Mouse (Mus musculus) hindbrain, embryonic 13.5 days (tissue): Measurements from ENCODE around the gene Tnfsf15. TPM values are rescaled to one million over a fixed set of nuclear protein-coding genes. Genes with fewer than 3 reads are reported as not detected.

Source experiments
- ATAC-seq: fragments of 200-750 bp; cut with Nextera tagmentation; 2 replicates; pipeline ENCODE4 v1.8.0; 2017; ENCODE audit warnings: moderate TSS enrichment; ENCODE audit not compliant: low FRiP score
- H3K27ac ChIP-seq: fragments of 300-500 bp; sonication (generic); 2 replicates; pipeline ENCODE4 v1.5.1; 2015; ENCODE audit warnings: inconsistent platforms, mild to moderate bottlenecking, moderate library complexity
- H3K27me3 ChIP-seq: fragments of 300-500 bp; sonication (generic); 2 replicates; pipeline ENCODE4 v1.6.1; 2015; ENCODE audit warnings: mild to moderate bottlenecking, inconsistent platforms
- H3K36me3 ChIP-seq: fragments of 300-500 bp; sonication (generic); 2 replicates; pipeline ENCODE4 v1.6.1; 2015; ENCODE audit warnings: mild to moderate bottlenecking, inconsistent platforms
- H3K4me1 ChIP-seq: fragments of 300-500 bp; sonication (generic); replicated peaks from 2 replicates; pipeline ENCODE4 v1.6.1; 2015; ENCODE audit warnings: inconsistent platforms
- H3K4me2 ChIP-seq: fragments of 300-500 bp; sonication (generic); 2 replicates; pipeline ENCODE4 v1.6.1; 2015; ENCODE audit warnings: inconsistent platforms, mild to moderate bottlenecking, moderate library complexity
- H3K4me3 ChIP-seq: fragments of 300-500 bp; sonication (generic); 2 replicates; pipeline ENCODE4 v1.5.1; 2015; ENCODE audit warnings: mild to moderate bottlenecking, inconsistent platforms
- H3K9ac ChIP-seq: fragments of 300-500 bp; sonication (generic); 2 replicates; pipeline ENCODE4 v1.6.1; 2015; ENCODE audit warnings: mild to moderate bottlenecking, inconsistent platforms
- H3K9me3 ChIP-seq: fragments of 300-500 bp; sonication (generic); 2 replicates; pipeline ENCODE4 v1.6.1; 2016; ENCODE audit warnings: inconsistent platforms
- WGBS: fragments of 180-500 bp; shearing (Covaris S2); methylation state at CpG from one replicate; pipeline ENCODE4 v1.1.7; 2015; 5-methylcytosine and 5-hydroxymethylcytosine counted together
- polyA plus RNA-seq: library from polyadenylated mRNA; unstranded; fragments of >200 nt; fragmentation: Nextera tagmentation; extraction: Ambion mirVana; gene quantifications from 2 replicates; pipeline ENCODE4 v1.2.1, GENCODE M21; 2015

The Tnfsf15 gene
- polyA plus RNA-seq, 1 experiment from 2014 or later, result not detected

DNA sequence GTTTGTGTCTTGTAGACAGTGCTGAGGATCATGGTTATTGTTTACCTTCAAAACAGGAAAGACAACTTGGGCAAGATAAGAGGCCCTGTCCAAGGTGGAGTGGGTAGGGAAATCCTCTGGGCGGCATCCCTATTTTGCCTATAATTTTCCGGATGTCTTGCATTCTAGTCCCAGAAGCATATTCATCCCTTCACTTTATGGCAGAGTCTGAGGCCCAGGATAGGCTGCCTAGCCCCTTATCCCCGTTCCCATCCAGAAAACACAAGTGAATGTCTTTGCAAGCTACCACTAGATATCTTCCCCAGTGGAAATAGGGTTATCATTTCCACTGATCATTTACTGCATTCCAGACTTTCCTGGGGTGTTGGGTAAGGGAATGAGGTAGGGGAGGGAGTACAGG, 4.9 kb downstream of the Tnfsf15 start:
- H3K36me3 ChIP-seq, result no peaks in the 10 kb centered on the region
- peaks cover 5% of the 10 kb centered on the region; the same call in 1 of the 2 replicates for H3K4me1 ChIP-seq
- no peaks in the 10 kb centered on the region for H3K27me3 ChIP-seq
- H3K27ac ChIP-seq, result no peak overlapping the region
- H3K9me3 ChIP-seq, result no peaks in the 10 kb centered on the region
- H3K9ac ChIP-seq, result no peak overlapping the region
- no peak overlapping the region for H3K4me3 ChIP-seq
- WGBS, result 90% methylated on average over 3 of the region's 3 CpGs
- no peak for ATAC-seq
- H3K4me2 ChIP-seq, result no peak overlapping the region

DNA sequence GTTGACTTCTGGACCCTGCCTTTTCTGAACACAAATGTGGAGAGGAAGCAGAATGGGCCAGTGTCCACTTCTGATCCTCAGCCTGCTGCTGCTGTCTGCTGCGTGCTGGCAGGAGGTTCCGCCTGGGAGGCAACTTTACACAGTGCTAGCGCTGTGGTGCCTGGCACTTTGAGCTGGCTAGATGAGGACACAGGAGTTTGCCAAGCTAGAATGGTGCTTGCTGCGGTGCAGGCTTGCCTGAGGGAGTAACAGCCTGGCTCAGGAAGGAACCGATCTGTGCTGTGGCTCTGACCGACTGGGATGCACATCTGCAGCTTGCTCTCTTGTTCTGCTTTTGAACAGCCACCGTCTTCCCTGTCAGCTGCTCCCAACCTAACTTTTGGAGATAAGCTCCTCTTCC, 5.4 kb downstream of the Tnfsf15 start:
- H3K27me3 ChIP-seq, result no peaks in the 10 kb centered on the region
- ATAC-seq, result no peak
- no peak overlapping the region for H3K4me2 ChIP-seq
- H3K36me3 ChIP-seq, result no peaks in the 10 kb centered on the region
- H3K9me3 ChIP-seq, result no peaks in the 10 kb centered on the region
- H3K4me1 ChIP-seq, result 0 out of 2 replicates have a peak, but pooled peaks cover under 1% of the 10 kb centered on the region
- H3K4me3 ChIP-seq, result no peak overlapping the region
- H3K27ac ChIP-seq, result no peak overlapping the region
- H3K9ac ChIP-seq, result no peak overlapping the region
- 69% methylated on average over 7 of the region's 7 CpGs for WGBS

DNA sequence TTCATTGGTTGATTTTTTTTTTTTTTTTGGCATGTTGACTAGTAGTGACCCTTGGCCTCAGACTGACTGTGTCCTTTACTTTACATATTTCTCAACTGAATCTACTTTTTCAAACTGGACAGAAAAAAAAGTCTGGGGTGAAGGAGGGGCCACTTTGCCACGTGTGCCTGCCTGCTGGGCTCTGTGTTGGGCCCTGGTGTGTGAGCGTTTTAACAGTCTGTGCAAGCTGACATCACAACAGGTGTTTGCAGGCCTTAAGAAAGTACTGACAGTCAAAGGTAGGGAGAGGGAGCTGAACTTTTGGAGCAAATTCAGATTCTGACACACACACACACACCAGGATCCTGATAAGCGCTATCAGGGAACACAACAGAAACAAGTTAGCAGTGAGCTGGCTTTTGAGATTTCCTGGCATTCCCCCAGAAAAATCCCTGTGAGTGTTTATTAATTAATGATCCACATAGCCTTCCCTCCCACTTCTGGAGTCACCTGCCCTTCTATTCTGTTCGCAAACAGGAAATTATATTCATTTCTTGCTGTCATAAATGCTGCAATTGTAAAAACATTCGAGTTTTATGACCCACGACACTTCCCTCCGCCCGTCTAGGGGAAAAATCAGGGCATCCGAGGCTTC, 6.4 kb downstream of the Tnfsf15 start:
- no peak overlapping the region for H3K9ac ChIP-seq
- H3K27me3 ChIP-seq, result no peaks in the 10 kb centered on the region
- no peak overlapping the region for H3K27ac ChIP-seq
- ATAC-seq, result no peak
- H3K4me1 ChIP-seq, result no peaks in the 10 kb centered on the region
- no peaks in the 10 kb centered on the region for H3K9me3 ChIP-seq
- no peak overlapping the region for H3K4me3 ChIP-seq
- 83% methylated on average over 9 of the region's 9 CpGs for WGBS
- H3K4me2 ChIP-seq, result no peak overlapping the region
- no peaks in the 10 kb centered on the region for H3K36me3 ChIP-seq

DNA sequence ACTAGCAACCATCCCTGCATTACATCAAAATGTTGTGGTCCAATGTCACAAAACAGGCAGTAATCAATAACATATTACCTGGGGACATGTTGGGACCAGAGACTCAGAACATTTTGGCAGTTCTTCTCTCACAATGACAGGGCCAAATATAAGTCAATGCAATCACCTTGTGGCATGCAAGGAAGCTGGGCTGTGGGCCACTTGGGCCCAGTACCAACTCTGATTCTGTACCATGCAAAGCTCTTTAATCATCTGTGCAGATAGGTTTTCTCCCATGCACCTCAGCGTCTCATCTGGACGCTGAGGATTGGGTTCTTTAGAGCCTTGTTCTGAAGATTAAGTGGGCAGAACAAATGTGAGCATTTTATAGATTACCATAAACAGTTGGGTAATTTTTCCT, 13.6 kb downstream of the Tnfsf15 start:
- 60% methylated on average over 2 of the region's 2 CpGs for WGBS
- ATAC-seq, result no peak

DNA sequence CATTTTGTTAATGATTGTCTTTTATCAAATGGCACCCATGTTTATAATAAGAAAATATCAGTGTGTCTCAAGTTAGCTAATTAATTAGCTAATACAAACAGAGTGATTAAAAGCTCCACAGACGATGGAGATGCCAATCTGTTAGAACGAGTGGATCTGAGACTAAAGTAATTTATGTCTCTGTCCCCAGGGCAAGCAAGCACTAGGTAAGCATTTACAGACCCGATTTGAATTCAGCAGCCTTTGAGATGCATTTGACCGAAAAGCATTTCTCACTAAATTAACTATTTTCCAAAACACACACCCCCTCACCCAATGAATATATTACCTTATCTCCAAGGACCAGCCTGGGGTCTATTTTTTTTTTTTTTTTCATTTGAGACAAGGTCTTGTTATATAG, 18.2 kb downstream of the Tnfsf15 start:
- Histone ChIP-seq H3K9me3 (no peaks in the 10 kb centered on the region), H3K4me2 (no peak overlapping the region), H3K36me3 (no peaks in the 10 kb centered on the region), H3K4me3 (no peak overlapping the region), H3K27me3 (no peaks in the 10 kb centered on the region), H3K9ac (no peak overlapping the region), H3K27ac (no peak overlapping the region), H3K4me1 (peaks cover 2% of the 10 kb centered on the region; the same call in 1 of the 2 replicates)
- ATAC-seq, result no peak; the same call in 1 of the 2 replicates
- WGBS, result 40% methylated on average over 4 of the region's 4 CpGs

More for the DNA sequence above, 13.6 kb downstream of the Tnfsf15 start:
- Histone ChIP-seq H3K36me3 (no peaks in the 10 kb centered on the region), H3K4me2 (no peak overlapping the region), H3K27me3 (no peaks in the 10 kb centered on the region), H3K9ac (no peak overlapping the region), H3K9me3 (no peaks in the 10 kb centered on the region), H3K4me3 (no peak overlapping the region), H3K27ac (no peak overlapping the region), H3K4me1 (peaks cover 2% of the 10 kb centered on the region; the same call in 1 of the 2 replicates)

DNA sequence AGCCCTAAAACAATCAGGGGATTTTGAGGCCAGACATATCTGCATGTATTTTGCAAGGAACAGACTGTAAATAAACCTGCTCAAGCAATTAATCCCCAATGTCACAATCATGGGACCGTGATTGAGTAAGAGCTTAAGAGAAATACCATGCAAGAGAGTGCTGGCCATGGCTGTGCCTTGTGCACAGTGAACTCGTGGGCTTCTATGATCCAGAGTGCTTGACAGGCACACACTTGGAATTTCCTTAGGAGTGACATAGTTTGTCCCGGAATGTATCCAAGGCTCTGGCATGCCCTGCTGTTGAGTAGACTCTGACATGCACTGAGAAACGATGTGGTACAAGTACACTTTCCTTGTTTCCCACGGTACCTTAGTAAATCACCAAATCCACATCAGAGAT, 18.9 kb downstream of the Tnfsf15 start:
- 70% methylated on average over 5 of the region's 5 CpGs for WGBS
- Histone ChIP-seq H3K27ac (no peak overlapping the region), H3K4me2 (no peak overlapping the region), H3K4me3 (no peak overlapping the region), H3K36me3 (no peaks in the 10 kb centered on the region), H3K9ac (no peak overlapping the region), H3K4me1 (peaks cover 2% of the 10 kb centered on the region; the same call in 1 of the 2 replicates), H3K27me3 (no peaks in the 10 kb centered on the region), H3K9me3 (no peaks in the 10 kb centered on the region)
- no peak for ATAC-seq

DNA sequence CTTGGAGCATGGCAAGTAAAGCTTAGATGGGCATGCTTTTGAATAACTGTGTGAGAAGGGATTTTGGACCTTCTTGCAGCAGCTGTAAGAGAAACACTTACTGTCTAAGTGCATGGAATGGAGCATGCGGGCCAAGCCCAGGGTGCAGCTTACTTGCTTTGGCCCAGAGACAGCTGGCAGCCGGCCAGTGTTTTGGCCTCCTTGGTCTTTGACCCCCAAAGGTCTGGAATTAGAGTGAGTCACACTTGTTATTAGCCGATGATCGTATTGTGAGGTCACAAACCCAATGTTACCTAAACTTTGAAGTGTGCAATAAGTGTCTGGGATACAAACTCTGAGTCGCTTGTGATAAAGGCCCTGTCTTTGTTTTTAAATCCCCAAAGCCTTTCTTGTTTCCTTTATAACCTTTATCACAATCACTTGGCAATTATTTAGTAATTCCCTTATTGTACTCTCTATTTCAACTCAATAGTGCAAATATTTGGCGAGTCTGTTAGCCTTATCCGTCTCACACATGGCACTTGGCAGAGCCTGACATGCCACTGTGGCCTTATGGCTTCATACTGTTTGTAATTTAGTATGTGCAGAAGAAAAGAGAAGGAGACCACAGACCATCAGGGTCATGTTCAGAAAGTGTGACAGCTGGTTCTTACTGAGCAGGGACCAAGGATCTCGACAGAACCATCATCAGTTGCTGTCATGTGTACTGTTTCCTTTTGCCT, 26.8 kb downstream of the Tnfsf15 start:
- Histone ChIP-seq H3K4me2 (no peak overlapping the region), H3K9me3 (no peaks in the 10 kb centered on the region), H3K4me1 (no peaks in the 10 kb centered on the region), H3K36me3 (no peaks in the 10 kb centered on the region), H3K27ac (no peak overlapping the region), H3K27me3 (no peaks in the 10 kb centered on the region), H3K4me3 (no peak overlapping the region), H3K9ac (no peak overlapping the region)
- 72% methylated on average over 8 of the region's 8 CpGs for WGBS
- no peak for ATAC-seq

DNA sequence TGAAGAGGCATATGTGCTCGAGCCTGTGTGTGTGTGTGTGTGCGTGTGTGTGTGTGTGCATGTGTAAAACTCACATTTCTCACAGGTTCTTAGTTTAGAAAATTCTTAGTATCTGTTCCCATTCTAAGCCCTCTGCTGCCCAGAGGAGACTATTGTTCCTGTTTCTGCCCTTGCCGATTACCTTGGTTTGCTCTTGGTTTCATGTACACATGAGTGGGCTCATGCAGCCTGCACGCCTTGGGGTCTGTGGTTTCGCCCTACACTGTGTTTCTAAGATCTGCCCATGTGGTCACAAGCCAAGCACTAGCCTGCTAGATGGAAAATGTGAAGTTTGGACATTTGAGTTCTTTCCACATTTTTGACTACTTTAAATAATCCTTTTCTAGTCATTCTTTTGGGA, 33.0 kb downstream of the Tnfsf15 start:
- H3K4me2 ChIP-seq, result no peak overlapping the region
- H3K4me3 ChIP-seq, result no peak overlapping the region
- no peaks in the 10 kb centered on the region for H3K9me3 ChIP-seq
- H3K9ac ChIP-seq, result no peak overlapping the region
- H3K4me1 ChIP-seq, result no peaks in the 10 kb centered on the region
- H3K27ac ChIP-seq, result no peak overlapping the region
- no peaks in the 10 kb centered on the region for H3K27me3 ChIP-seq
- no peaks in the 10 kb centered on the region for H3K36me3 ChIP-seq
- no peak for ATAC-seq
- WGBS, result 88% methylated on average over 5 of the region's 5 CpGs

DNA sequence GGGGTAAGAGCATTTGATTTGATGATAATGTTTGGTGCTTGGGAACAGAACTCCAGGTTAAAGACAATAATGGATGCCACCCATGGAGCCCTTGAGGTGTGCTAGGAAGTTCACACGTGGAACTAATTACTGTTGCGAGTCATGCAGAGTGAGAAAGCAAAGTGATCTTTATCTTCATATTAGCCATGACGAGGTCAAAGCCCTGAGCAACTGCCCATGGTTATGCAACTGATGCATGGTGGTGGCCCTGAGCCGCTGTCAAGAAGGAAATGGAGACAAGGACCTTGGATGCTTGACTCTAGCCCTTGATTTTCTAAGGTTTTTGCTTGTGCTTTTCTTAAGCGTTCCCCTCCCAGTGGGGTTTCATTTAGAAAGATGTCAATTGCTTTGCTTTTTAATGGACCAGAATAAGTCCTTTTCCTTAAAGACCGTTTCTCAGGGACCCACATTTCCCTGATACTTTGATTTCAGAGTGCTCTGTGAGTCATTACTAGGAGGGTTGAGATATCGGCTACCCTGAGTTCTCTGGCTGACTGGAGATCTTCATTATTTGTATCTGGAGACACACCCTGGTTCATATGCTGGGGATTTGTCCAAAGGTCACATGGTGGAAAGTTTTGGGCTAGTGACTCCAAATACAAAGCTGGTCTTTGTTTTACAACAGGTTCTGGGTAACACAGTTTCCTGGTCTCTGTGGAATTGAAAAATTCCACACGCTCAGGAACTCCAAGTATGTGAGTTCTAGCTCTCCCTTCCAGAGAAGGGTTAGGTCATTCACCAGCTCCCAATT, 34.3 kb downstream of the Tnfsf15 start:
- Histone ChIP-seq H3K36me3 (no peaks in the 10 kb centered on the region), H3K4me3 (no peak overlapping the region), H3K4me1 (no peaks in the 10 kb centered on the region), H3K9ac (no peak overlapping the region), H3K4me2 (no peak overlapping the region), H3K9me3 (no peaks in the 10 kb centered on the region), H3K27ac (no peak overlapping the region), H3K27me3 (no peaks in the 10 kb centered on the region)
- 62% methylated on average over 8 of the region's 8 CpGs for WGBS
- ATAC-seq, result no peak

DNA sequence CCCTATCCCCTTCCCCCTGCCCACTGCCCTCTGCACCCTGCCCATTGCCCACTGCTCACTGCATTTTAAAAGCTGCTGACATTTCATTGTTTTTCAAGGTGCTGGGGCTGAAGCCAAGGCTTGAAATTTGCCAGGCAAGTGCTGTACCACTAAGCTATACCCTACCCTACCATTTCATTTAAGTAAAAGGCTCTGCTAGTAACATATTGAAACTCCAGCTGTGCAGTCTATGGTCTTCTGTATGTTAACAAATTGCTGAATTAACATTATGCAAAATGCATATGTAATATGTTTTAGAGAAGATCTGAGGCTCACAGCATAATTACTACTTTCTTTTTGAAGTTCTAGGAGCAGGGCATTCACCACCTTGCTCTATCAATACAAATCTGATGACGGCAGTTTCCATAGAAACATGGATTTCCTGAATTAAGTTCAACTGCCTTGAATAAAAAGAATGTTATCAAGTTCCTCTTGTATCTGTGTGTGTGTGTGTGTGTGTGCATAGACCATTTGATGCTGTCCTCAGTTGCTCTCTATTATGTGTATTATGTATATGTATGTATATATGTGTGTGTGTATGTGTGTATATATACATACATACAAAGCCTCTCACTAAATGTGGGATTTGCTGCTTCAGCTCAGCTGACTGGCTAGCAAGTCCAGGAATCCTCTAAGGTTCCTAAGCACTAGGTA, 38.5 kb downstream of the Tnfsf15 start:
- Histone ChIP-seq H3K4me2 (no peak overlapping the region), H3K27me3 (no peaks in the 10 kb centered on the region), H3K9ac (no peak overlapping the region), H3K9me3 (no peaks in the 10 kb centered on the region), H3K4me1 (no peaks in the 10 kb centered on the region), H3K36me3 (no peaks in the 10 kb centered on the region), H3K27ac (no peak overlapping the region), H3K4me3 (no peak overlapping the region)
- no peak for ATAC-seq
- WGBS, result 77% methylated on average over 1 of the region's 1 CpGs

DNA sequence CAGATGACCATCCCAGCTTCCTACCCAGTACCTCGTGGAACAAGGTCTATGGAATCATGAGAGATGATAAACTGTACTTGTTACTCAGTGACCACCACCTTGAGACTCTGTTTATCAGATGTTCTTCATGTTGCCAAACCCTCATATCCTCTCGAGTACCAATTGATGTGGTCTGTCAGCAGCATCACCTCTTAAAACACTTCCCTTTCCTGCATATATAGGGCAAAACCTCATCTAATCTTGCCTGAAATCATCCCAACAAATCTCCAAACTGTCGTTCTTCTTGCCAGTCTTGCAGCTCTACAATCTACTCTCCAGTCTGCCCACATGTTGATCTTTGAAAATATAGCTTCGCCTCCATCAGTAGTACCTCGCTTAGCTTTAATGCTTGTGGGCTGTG, 40.7 kb downstream of the Tnfsf15 start:
- no peak overlapping the region for H3K9ac ChIP-seq
- H3K4me2 ChIP-seq, result no peak overlapping the region
- H3K36me3 ChIP-seq, result no peaks in the 10 kb centered on the region
- H3K4me1 ChIP-seq, result no peaks in the 10 kb centered on the region
- H3K9me3 ChIP-seq, result no peaks in the 10 kb centered on the region
- H3K27me3 ChIP-seq, result no peaks in the 10 kb centered on the region
- no peak overlapping the region for H3K27ac ChIP-seq
- no peak overlapping the region for H3K4me3 ChIP-seq
- 85% methylated on average over 5 of the region's 5 CpGs for WGBS
- no peak for ATAC-seq

DNA sequence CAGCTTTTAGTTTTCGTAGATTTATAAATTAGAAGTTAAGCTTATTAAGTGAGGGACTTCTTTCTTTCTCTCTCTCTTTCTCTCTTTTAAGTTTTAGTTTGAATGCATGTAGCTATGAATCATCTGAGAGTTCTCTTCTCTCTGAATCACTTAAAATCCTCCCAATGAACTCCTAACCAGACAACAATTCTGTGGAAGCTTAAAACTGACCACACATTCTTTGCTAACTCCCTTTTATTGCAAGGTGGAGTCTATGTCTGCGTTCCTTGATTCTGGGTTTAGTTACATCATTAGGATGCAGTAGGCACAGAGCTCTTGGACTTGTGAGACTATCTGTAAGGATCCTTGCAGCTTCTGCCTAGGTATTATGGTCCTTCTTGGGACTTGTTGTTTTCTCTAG, 41.2 kb downstream of the Tnfsf15 start:
- no peak overlapping the region for H3K4me2 ChIP-seq
- WGBS, result 87% methylated on average over 2 of the region's 2 CpGs
- no peaks in the 10 kb centered on the region for H3K36me3 ChIP-seq
- ATAC-seq, result no peak
- H3K4me1 ChIP-seq, result no peaks in the 10 kb centered on the region
- H3K9me3 ChIP-seq, result no peaks in the 10 kb centered on the region
- H3K27ac ChIP-seq, result no peak overlapping the region
- H3K9ac ChIP-seq, result no peak overlapping the region
- H3K4me3 ChIP-seq, result no peak overlapping the region
- H3K27me3 ChIP-seq, result no peaks in the 10 kb centered on the region
